Mouse (Mus musculus) activated CD4-positive, CD25-positive, alpha-beta regulatory T cell (primary cell): Measurements from ENCODE around the gene Fau. TPM values are rescaled to one million over a fixed set of nuclear protein-coding genes. Genes with fewer than 3 reads are reported as not detected.

Experiments used
- polyA plus RNA-seq, 2 experiments: library from polyadenylated mRNA; unstranded; fragments of 100-300 nt; shearing (Covaris generic); gene quantifications; one replicate each; pipeline ENCODE4 v1.2.1; 2017

Gene Fau
- polyA plus RNA-seq: 1,000 to 10,000 TPM in 1 of 2 experiments, 100 to 1,000 TPM in 1; 813 to 1,285 TPM

DNA sequence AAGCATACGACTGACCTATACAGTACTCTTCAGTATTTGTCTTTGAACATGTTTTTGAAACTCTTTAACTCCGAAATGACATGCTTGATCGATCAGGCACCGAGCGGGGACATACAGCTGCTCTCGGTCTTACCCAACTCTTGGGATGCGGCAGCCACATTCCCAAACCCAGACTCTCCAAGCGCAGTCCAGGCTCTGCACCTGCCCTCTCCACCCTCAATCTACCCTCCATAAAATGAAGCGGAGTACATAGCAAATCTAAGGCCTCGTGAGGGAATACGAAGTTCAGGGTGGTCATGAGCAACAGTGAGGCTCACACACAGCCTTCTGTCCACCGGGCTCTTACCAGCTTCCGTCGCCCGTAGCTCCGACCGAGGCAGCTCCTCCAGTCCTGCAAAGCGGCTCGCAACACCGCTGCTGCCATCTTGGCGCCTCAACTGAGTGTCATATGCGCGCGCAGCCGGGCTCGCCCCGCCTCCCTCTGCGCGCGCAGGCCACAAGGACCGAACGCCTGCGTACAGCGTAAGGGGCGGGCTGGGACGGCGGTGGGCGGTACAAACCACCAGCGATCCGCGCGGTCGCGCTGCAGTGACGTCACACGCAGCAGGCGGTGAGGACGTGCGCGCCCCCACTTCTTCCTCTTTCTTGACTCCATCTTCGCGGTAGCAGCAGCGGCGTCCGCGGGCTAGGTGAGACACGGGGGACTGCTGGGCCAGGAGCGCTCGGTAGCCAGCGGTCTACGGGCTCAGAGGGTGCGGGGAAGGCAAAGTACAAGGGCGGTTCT is at the start of gene Fau, which contains the start of gene Mrpl49:
TSS of gene Fau (plus strand) at position 532 of the 784 bp plus-strand sequence.
TSS of gene Mrpl49 (minus strand) at position 473 of the 784 bp plus-strand sequence.

DNA sequence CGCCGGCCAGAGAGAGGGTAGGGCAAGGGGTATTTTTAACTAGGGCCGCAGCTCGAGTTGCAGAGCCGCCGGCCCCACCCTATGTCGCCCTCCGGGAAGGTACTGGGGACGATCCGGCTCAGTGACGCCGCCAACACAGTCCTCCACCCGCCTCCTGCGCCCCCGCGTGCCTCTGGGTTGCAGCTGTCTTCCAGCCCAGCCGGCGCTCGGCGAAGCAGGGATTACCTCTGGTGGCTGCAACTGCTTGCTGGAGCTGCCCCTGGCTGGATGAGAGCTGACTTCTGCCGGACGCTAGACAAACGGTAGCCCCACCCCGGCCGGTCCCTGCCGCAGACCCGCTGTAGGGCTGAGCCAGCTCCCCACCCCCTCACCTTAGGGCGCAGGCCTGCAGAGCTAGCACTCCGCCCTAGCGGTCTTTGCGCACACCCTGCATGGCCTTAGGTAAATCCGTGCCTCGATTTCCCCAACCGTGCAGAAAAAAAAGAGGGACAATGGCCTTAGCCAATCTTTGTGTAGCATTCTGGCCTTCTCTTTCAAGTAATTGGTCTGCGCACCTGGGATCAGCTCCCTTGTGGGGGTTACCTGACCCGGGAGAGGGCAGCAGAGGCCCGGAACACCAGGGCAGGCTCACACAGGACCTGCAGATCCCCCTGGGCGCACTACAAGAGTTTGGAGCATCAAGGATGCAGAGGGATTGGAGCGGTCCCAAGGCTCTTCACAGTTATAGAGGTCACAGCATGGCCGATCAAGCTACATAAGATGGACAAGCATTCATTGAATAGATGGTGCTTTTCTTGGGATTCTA is 41.9 kb upstream of the Fau start, which contains the start of gene Capn1:
TSS of gene Capn1 (minus strand) at position 387 of the 805 bp plus-strand sequence.

GRCm38 (mm10) chr19:6046294-6047153 is 11.1 kb upstream of the Fau start, which contains the start of gene Syvn1:
Syvn1 (plus strand) TSS chr19:6046576.

GRCm38 (mm10) chr19:6061021-6061533 is 3.4 kb downstream of the Fau start, which contains the start of gene Znhit2:
Znhit2 (plus strand) TSS chr19:6061192.

DNA sequence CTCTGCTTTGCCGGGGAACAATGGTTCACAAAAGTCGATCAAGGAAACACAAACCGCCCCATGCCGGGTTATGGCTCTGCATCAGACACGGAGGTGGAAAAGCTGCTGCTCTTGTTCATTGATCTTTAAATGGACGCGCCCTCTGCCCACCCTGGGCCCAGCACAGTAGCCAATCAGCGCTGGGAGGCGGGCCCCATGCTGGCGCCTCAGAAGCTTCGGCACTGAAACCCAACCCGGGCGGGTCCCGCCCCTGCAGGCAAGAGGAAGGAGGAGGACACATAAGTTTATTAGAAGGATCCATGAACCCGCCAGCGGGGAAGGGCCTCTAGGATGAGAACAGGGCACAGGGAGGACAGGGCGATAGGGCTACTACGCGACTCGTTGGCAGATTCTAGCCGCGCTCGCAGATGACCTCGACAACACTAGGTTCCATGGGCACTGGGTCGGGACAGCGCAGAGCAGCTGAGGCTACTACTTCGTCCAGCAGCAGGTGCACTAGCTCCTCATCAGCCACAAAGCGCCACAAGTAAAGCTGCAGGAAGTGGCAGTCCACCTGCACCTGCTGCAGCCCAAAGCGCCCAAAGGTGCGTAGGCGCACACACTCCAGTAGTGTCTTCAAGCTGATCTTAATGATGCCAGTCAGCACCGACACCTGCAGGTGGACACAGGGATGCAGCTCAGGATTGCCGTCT is 10.2 kb downstream of the Fau start, which contains the start of gene Tm7sf2:
TSS of gene Tm7sf2 (minus strand) at position 650 of the 692 bp plus-strand sequence.

DNA sequence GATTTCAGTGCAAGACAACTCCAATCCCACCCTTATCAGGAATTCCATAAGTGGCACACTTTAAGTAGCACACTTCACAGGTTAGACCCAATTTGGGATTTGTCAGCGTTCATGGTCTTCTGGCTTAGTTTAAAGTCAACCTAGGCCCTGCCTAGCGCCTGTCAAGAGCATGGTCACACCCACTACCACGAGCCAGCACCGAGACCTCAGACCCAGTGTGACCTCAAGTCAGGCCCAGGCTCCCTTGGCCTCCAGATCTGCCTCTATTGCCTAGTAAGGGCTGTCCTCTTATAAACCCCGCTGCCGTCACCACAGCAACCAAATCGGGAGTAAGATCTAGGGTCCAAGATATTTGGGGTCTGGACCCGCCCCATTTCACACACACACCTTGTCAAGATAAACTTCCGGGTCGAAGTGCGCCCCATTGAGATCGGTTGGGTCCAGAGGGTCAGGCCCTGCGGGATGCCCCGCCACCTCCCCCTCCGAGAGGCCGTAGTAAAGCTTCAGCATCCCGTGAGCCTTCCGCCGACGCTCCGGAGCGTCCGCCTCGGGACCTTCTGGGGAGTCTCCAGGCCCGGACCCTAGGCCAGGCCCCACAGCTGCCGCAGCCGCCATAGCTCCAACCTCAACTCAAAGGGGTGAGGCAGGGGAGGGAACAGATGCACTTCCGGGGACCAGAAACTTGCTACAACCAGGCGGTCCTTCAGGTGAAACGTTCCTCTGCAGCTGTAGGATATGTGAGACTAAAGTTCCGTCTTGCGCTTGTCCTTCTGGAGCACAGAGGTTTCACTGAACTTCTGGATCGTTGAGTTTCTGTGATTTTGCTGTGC is 19.1 kb downstream of the Fau start, which contains the start of gene Vps51:
TSS of gene Vps51 (minus strand) at position 668 of the 830 bp plus-strand sequence.

DNA sequence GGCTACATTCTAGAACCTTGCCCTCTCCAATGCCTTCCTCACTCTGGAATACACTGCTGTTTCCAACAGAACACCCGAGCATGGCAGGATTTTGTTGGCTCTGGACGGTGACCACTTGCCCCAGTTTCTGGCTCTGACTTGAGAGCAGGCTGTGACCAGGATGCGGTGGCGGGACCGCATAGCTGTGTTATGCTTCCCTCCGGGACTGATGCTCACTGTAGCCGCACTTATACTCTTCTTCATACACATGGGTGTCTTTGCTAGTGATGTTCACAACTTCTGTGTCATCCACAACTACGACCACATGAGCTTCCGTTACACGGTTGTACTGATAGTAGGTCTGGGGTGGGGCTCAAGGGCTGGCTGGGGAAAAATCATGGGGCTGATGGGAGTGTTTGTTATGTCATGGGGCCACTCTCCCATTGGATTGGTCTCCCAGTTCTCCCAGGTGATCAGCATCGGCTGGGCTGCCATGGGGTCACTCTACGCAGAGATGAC is 22.4 kb downstream of the Fau start, which contains the start of gene Tmem262:
TSS of gene Tmem262 (plus strand) at position 51 of the 498 bp plus-strand sequence.

DNA sequence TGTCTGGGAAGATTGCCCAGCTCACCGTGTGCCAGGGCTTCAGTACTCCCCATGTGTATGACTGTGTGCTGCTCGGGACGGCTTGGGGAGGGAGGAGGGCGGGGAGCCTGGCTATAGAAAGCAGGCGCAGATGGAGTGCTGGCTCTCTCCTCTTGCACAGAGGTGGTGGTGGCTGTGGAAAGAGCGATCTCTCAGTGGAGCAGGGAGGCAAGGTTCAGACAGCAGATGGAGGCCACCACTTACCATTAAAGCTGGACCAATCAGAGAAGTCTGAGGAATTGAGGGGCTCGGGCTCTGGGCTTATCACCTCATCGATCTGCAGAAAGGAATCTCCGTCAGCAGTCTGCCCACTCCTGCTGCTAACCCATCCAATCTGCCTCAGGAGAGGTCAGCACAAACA is 24.5 kb downstream of the Fau start, which contains the start of gene Gm28374:
TSS of gene Gm28374 (minus strand) at position 101 of the 400 bp plus-strand sequence.

GRCm38 (mm10) chr19:6084478-6085248 is 27.0 kb downstream of the Fau start, which contains the start of the genes Zfpl1 and Cdca5:
Zfpl1 (minus strand) TSS chr19:6084956.
Cdca5 (plus strand) TSS chr19:6084983.

GRCm38 (mm10) chr19:6094119-6094518 is 36.5 kb downstream of the Fau start, which contains the start of gene AC131692.1:
AC131692.1 (plus strand) TSS chr19:6094419.

GRCm38 (mm10) chr19:6105586-6105985 is 47.9 kb downstream of the Fau start, which contains the start of gene Naaladl1:
Naaladl1 (plus strand) TSS chr19:6105782.

Other genes starting within 250 kb of the Fau start
- gene Frmd8, start 182.6 kb upstream of the Fau start, polyA plus RNA-seq: 100 to 1,000 TPM; 201 to 224 TPM
- gene Slc25a45, start 180.0 kb upstream of the Fau start, polyA plus RNA-seq: 10 to 100 TPM; 46.6 to 48.9 TPM
- 1 to 10 TPM in 1 of 2 experiments, under 1 TPM in 1; 0.20 to 1.5 TPM for gene Tigd3, start 163.7 kb upstream of the Fau start, polyA plus RNA-seq
- gene Dpf2, start 144.8 kb upstream of the Fau start, polyA plus RNA-seq: 100 to 1,000 TPM; 135 to 158 TPM
- gene Cdc42ep2, start 133.0 kb upstream of the Fau start, polyA plus RNA-seq: under 1 TPM; 0.06 to 0.79 TPM
- 10 to 100 TPM; 47.2 to 52.6 TPM for gene Pola2, start 93.6 kb upstream of the Fau start, polyA plus RNA-seq
- under 1 TPM in 1 of 2 experiments, not detected in 1; 0.12 TPM for gene Slc22a20, start 71.7 kb upstream of the Fau start, polyA plus RNA-seq
- gene Capn1, start 41.9 kb upstream of the Fau start, polyA plus RNA-seq: 10 to 100 TPM; 64.7 to 92.5 TPM
- gene Syvn1, start 11.3 kb upstream of the Fau start, polyA plus RNA-seq: 10 to 100 TPM; 32.0 to 43.8 TPM
- gene Mrpl49, start 59 bp upstream of the Fau start, polyA plus RNA-seq: 10 to 100 TPM; 45.2 to 50.7 TPM
- gene Znhit2, start 3.3 kb downstream of the Fau start, polyA plus RNA-seq: 10 to 100 TPM; 32.8 to 52.1 TPM
- gene Tm7sf2, start 10.5 kb downstream of the Fau start, polyA plus RNA-seq: 10 to 100 TPM; 11.1 to 11.2 TPM
- 10 to 100 TPM; 70.2 to 73.2 TPM for gene Vps51, start 19.4 kb downstream of the Fau start, polyA plus RNA-seq
- under 1 TPM; 0.31 to 0.42 TPM for gene Tmem262, start 22.2 kb downstream of the Fau start, polyA plus RNA-seq
- 1 to 10 TPM in 1 of 2 experiments, under 1 TPM in 1; 0.45 to 1.5 TPM for gene Gm28374, start 24.4 kb downstream of the Fau start, polyA plus RNA-seq
- gene Zfpl1, start 27.1 kb downstream of the Fau start, polyA plus RNA-seq: 10 to 100 TPM; 44.0 to 47.3 TPM
- 10 to 100 TPM in 1 of 2 experiments, 1 to 10 TPM in 1; 9.4 to 10.0 TPM for gene Cdca5, start 27.1 kb downstream of the Fau start, polyA plus RNA-seq
- gene AC131692.1, start 36.6 kb downstream of the Fau start, polyA plus RNA-seq: not detected
- gene Naaladl1, start 47.9 kb downstream of the Fau start, polyA plus RNA-seq: under 1 TPM in 1 of 2 experiments, not detected in 1; 0.18 TPM
- gene Sac3d1, start 60.8 kb downstream of the Fau start, polyA plus RNA-seq: 10 to 100 TPM; 13.8 to 33.6 TPM
- gene Snx15, start 70.5 kb downstream of the Fau start, polyA plus RNA-seq: 10 to 100 TPM; 30.2 to 35.6 TPM
- gene Batf2, start 83.1 kb downstream of the Fau start, polyA plus RNA-seq: under 1 TPM in 1 of 2 experiments, not detected in 1; 0.75 TPM
- 10 to 100 TPM; 14.8 to 26.8 TPM for gene Arl2, start 83.7 kb downstream of the Fau start, polyA plus RNA-seq
- not detected for gene Majin, start 126.5 kb downstream of the Fau start, polyA plus RNA-seq
- not detected for gene Gpha2, start 168.5 kb downstream of the Fau start, polyA plus RNA-seq
- 10 to 100 TPM; 11.2 to 16.8 TPM for gene Ppp2r5b, start 178.0 kb downstream of the Fau start, polyA plus RNA-seq
- 10 to 100 TPM; 13.3 to 32.4 TPM for gene Atg2a, start 183.8 kb downstream of the Fau start, polyA plus RNA-seq
- 10 to 100 TPM; 34.9 to 43.9 TPM for gene Ehd1, start 218.9 kb downstream of the Fau start, polyA plus RNA-seq
- gene Cdc42bpg, start 248.6 kb downstream of the Fau start, polyA plus RNA-seq: under 1 TPM; 0.20 to 0.64 TPM